Mouse (Mus musculus): Measurements from ENCODE around the gene Edil3.

The Edil3 gene

GRCm38 (mm10) chr13:89253990-89254642 is 432.8 kb downstream of the Edil3 start:
- DNase-seq (ENCODE audit: low read depth), result no peak

- no peak for DNase-seq (ENCODE audit: low read depth)
Observed at GRCm38 (mm10) chr13:89256906-89257305, 435.6 kb downstream of the Edil3 start.

- no peak for DNase-seq (ENCODE audit: low read depth)
Observed at GRCm38 (mm10) chr13:89286696-89287305, 465.5 kb downstream of the Edil3 start.

DNA sequence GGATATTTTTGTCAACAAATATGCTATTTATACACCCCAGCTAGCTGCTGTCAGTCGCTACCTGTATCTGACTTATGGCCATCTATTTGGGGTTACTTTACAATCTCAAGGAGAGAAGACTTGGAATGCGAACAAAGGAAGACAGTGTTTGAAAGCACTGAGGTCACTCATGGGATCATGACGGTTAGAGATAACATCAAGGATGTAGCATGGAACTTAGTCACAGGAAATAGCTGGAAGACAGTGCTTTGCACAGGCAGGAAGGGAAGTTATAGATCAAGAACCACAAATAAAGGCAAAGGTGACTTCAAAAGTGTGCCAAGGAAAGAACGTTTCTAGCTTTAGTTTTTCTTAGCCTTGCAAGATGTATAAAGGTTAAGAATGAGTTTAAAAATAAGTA is 466.9 kb downstream of the Edil3 start:
- no peak for DNase-seq (ENCODE audit: low read depth)

DNA sequence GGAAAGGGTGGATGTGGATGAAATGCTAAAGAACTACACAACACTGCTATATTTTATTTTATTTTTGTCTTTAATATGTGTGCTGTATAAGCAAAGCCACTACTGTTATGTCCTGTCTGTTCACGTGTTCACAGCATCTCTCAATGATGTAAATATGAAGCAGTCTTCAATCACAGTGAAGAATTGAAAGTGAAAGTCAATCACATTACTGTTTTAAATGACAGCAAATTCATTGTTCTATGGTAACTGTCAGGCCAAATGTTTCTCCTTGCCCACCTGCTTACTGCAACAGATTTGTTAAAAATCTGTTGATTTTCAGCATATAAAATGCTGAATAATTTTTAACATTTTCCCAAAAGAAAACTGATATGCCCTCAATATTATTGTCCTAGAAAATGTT is 499.9 kb downstream of the Edil3 start:
- no peak for DNase-seq (ENCODE audit: low read depth)

DNA sequence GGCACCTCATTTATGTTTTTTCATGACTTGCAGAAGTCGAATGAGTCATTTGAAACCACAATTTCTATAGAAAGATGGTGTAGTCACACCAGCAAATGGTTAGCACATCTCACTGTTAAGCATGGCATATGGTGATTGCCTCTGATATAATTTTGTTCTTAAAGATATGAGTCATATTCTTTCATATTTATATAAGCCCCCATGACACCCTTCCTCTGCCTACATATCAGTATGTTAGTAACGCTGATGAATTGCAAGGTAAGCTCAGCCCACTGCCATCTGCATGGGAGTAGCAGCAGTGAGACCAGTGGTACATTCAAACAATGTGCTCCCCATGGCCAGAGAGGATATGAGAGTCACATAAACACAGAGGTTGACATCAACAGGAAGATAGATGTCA is 503.0 kb downstream of the Edil3 start:
- no peak for DNase-seq (ENCODE audit: low read depth)

- peak; percentile 23 for DNase-seq (ENCODE audit: low read depth)
Observed at GRCm38 (mm10) chr13:89334494-89334893, 513.2 kb downstream of the Edil3 start.

DNA sequence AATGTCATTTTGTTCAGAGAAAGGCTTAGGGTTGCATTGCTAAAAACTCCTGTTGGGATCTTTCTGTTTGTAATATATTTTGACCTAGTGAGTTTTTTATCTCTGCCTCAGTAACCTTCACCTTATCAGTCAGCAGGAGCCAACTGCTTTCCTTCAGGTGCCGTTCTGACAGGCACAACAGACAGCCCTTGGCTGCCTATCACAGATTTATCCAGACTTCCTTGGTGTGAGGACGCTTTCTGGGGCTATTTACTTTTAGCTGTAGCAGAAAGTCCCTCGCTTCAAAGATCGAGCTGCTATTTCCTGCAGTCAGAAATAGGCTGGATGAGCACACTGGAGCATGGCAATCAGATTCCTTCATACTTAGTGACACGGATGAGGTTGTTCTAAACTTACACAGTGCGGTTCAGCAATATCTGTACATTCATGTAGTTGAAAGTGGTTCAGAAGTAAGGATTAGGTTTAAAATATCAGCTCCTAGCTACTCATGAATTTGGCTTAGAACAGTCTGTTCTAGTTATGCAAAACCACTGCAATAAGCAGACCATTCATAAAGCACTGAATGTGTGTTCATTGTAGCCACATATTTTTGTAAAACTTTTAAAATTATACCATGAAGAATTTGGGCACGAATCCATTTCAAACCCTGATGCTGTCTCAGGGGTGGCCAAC is 514.8 kb downstream of the Edil3 start:
- no peak for DNase-seq (ENCODE audit: low read depth)

- no peak for DNase-seq (ENCODE audit: low read depth)
Observed at GRCm38 (mm10) chr13:89339055-89339454, 517.8 kb downstream of the Edil3 start.

- no peak for DNase-seq (ENCODE audit: low read depth)
Observed at GRCm38 (mm10) chr13:89339776-89340175, 518.5 kb downstream of the Edil3 start.

- no peak for DNase-seq (ENCODE audit: low read depth)
Observed at GRCm38 (mm10) chr13:89355234-89355633, 534.0 kb downstream of the Edil3 start.

DNA sequence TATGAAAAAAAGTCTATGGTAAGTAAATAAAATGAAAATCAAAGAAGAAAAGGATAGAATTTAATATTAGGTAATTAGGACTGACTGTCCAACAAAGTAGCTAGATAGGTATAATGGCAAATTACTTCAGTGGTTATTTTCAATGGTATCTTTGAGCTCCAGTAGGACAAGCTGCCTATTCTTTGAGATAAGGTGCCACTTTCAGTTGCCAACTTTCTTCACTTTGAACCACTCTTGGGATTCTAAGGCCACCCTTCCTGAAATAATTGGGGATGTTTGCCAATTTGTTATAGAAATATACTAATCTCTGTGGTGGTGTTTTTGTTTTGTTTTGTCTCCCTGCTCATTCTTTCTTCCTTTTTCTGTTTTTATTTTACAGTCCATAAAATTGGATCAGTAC is 537.1 kb downstream of the Edil3 start:
- no peak for DNase-seq (ENCODE audit: low read depth)

- DNase-seq (ENCODE audit: low read depth), result no peak
Observed at GRCm38 (mm10) chr13:89362274-89362673, 541.0 kb downstream of the Edil3 start.

DNA sequence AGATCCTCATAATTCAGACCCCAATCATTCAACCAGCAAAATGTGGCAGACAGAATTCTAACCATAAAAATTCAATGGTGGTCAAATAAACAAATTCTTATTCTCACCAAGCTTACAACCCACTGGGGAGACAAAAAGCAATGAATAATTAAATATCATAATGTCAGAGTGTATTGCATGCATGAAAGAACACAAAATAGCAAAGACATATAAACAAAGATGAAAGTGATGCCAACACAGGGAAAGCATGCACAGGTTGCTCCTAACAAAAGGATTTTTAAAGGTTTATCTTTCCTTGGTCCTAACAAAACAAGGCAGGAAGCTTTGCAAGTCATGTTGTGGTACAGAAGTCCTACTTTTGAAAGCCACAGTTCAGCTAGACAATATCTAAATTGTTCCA is 550.0 kb downstream of the Edil3 start:
- DNase-seq (ENCODE audit: low read depth), result no peak

DNA sequence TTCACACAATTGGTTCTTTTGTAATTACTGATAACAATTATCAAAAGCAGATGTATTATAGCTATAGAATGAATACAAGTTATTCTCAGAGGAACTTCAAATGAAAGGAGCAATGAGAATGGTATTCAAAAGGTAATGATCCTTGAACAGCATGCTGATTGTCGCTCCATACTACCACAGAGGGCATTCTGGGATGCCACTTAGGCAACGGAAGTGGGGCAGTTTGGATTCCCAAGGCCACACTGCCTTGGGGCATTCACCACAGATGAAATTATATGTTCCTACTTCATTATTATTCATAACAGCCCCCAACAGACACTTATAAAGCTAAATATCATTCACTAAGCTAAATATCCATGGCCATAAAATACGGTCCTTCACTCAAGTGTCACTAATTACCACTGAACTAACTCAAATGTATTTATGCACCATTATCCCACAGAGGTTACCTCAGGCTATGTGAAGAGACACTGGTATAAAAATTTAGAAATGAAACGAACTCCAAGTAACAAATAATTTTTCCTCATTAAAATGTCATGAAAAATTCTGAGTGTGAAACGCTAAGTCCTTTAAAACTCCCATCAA is 550.5 kb downstream of the Edil3 start:
- DNase-seq (ENCODE audit: low read depth), result no peak

Data from fibroblast of lung, adult 2 months (primary cell).